Mouse (Mus musculus): Measurements from ENCODE around the gene Krtap4-8. TPM values are rescaled to one million over a fixed set of nuclear protein-coding genes. Genes with fewer than 3 reads are reported as not detected.
"Not testable (repeated sequence)": the region's sequence is repeated elsewhere in the genome, so short reads cannot be mapped to it uniquely, and the experiment has no call there.

The Krtap4-8 gene
- polyA plus RNA-seq (2015; fragmentation: Nextera tagmentation; extraction: Ambion mirVana): not detected in 2 replicates

- Histone ChIP-seq H3K9ac (ENCODE audit: low read length) (no peak within 1 kb of the TSS), H3K4me2 (replicated peaks; ENCODE audit: low read depth) (no peak within 1 kb of the TSS), H3K4me1 (replicated peaks; ENCODE audit: control insufficient read depth, insufficient read depth) (no peaks in the 10 kb centered on the region), H3K36me3 (ENCODE audit: control insufficient read depth, insufficient read depth, low read length) (no peaks in the 10 kb centered on the region), H3K4me3 (ENCODE audit: low read depth, low read length) (no peak within 1 kb of the TSS), H3K27ac (replicated peaks) (no peak within 1 kb of the TSS), H3K27me3 (ENCODE audit: control insufficient read depth, insufficient read depth, low read length) (no peaks in the 10 kb centered on the region), H3K9me3 (ENCODE audit: control insufficient read depth, low read length) (no peaks in the 10 kb centered on the region)
- WGBS: 95% methylated on average over 2 of the region's 2 CpGs
- ATAC-seq (ENCODE audit: low FRiP score, low TSS enrichment) (no peak), DNase-seq (ENCODE audit: low spot score) (no peak)
- TF ChIP-seq CTCF (IDR thresholded peaks at IDR 0.05; ENCODE audit: low read depth) (no peak), EP300 (optimal IDR thresholded peaks at IDR 0.05) (no peak)
Observed at GRCm38 (mm10) chr11:99780604-99781003, at the start of gene Krtap4-8. Gene Krtap4-8 (minus strand): TSS chr11:99780704.

GRCm38 (mm10) chr11:99815566-99815965 lies 35.1 kb upstream of the Krtap4-8 start, which contains the start of gene Gm11564:
Gene Gm11564 (minus strand): TSS chr11:99815666.
- not testable (repeated sequence) for H3K4me3 ChIP-seq (ENCODE audit: low read depth, low read length); H3K9ac ChIP-seq (ENCODE audit: low read length); H3K4me1 ChIP-seq (replicated peaks; ENCODE audit: control insufficient read depth, insufficient read depth); H3K4me2 ChIP-seq (replicated peaks; ENCODE audit: low read depth); H3K9me3 ChIP-seq (ENCODE audit: control insufficient read depth, low read length); H3K27me3 ChIP-seq (ENCODE audit: control insufficient read depth, insufficient read depth, low read length); H3K27ac ChIP-seq (replicated peaks); H3K36me3 ChIP-seq (ENCODE audit: control insufficient read depth, insufficient read depth, low read length); ATAC-seq (ENCODE audit: low FRiP score, low TSS enrichment)
- 88% methylated on average over 2 of the region's 2 CpGs for WGBS
- DNase-seq (ENCODE audit: low spot score): peak; percentile 1

GRCm38 (mm10) chr11:99809792-99810191 lies 29.3 kb upstream of the Krtap4-8 start, which contains the start of gene Krtap4-13:
Gene Krtap4-13 (minus strand): TSS chr11:99809892.
- not testable (repeated sequence) for H3K27ac ChIP-seq (replicated peaks); DNase-seq (ENCODE audit: low spot score); H3K4me1 ChIP-seq (replicated peaks; ENCODE audit: control insufficient read depth, insufficient read depth); H3K4me3 ChIP-seq (ENCODE audit: low read depth, low read length); ATAC-seq (ENCODE audit: low FRiP score, low TSS enrichment); H3K36me3 ChIP-seq (ENCODE audit: control insufficient read depth, insufficient read depth, low read length); H3K9me3 ChIP-seq (ENCODE audit: control insufficient read depth, low read length); H3K9ac ChIP-seq (ENCODE audit: low read length); H3K4me2 ChIP-seq (replicated peaks; ENCODE audit: low read depth); H3K27me3 ChIP-seq (ENCODE audit: control insufficient read depth, insufficient read depth, low read length)

- not testable (repeated sequence) for H3K27ac ChIP-seq (replicated peaks); ATAC-seq (ENCODE audit: low FRiP score, low TSS enrichment); H3K4me1 ChIP-seq (replicated peaks; ENCODE audit: control insufficient read depth, insufficient read depth); H3K36me3 ChIP-seq (ENCODE audit: control insufficient read depth, insufficient read depth, low read length); H3K4me2 ChIP-seq (replicated peaks; ENCODE audit: low read depth); DNase-seq (ENCODE audit: low spot score); H3K27me3 ChIP-seq (ENCODE audit: control insufficient read depth, insufficient read depth, low read length); H3K9me3 ChIP-seq (ENCODE audit: control insufficient read depth, low read length); H3K4me3 ChIP-seq (ENCODE audit: low read depth, low read length); H3K9ac ChIP-seq (ENCODE audit: low read length)
- WGBS: no CpG with 5 or more reads among the region's 1 CpGs
Observed at GRCm38 (mm10) chr11:99804346-99804745, 23.8 kb upstream of the Krtap4-8 start, which contains the start of gene Gm11554. Gene Gm11554 (minus strand): TSS chr11:99804446.

- H3K27me3 ChIP-seq (ENCODE audit: control insufficient read depth, insufficient read depth, low read length); H3K36me3 ChIP-seq (ENCODE audit: control insufficient read depth, insufficient read depth, low read length); H3K27ac ChIP-seq (replicated peaks); H3K9ac ChIP-seq (ENCODE audit: low read length); H3K4me3 ChIP-seq (ENCODE audit: low read depth, low read length); H3K4me2 ChIP-seq (replicated peaks; ENCODE audit: low read depth); H3K9me3 ChIP-seq (ENCODE audit: control insufficient read depth, low read length); DNase-seq (ENCODE audit: low spot score); H3K4me1 ChIP-seq (replicated peaks; ENCODE audit: control insufficient read depth, insufficient read depth); ATAC-seq (ENCODE audit: low FRiP score, low TSS enrichment): not testable (repeated sequence)
- WGBS: no CpG with 5 or more reads among the region's 1 CpGs
Observed at GRCm38 (mm10) chr11:99798832-99799231, 18.3 kb upstream of the Krtap4-8 start, which contains the start of gene Gm11569. Gene Gm11569 (minus strand): TSS chr11:99798932.

- ATAC-seq (ENCODE audit: low FRiP score, low TSS enrichment): no peak
- H3K27ac ChIP-seq (replicated peaks): no peak within 1 kb of the TSS
- no peak within 1 kb of the TSS for H3K4me2 ChIP-seq (replicated peaks; ENCODE audit: low read depth)
- DNase-seq (ENCODE audit: low spot score): no peak
- TF ChIP-seq CTCF (IDR thresholded peaks at IDR 0.05; ENCODE audit: low read depth): no peak
- no peak within 1 kb of the TSS for H3K9ac ChIP-seq (ENCODE audit: low read length)
- H3K36me3 ChIP-seq (ENCODE audit: control insufficient read depth, insufficient read depth, low read length): no peaks in the 10 kb centered on the region
- H3K27me3 ChIP-seq (ENCODE audit: control insufficient read depth, insufficient read depth, low read length): no peaks in the 10 kb centered on the region
- no peaks in the 10 kb centered on the region for H3K4me1 ChIP-seq (replicated peaks; ENCODE audit: control insufficient read depth, insufficient read depth)
- no peaks in the 10 kb centered on the region for H3K9me3 ChIP-seq (ENCODE audit: control insufficient read depth, low read length)
- H3K4me3 ChIP-seq (ENCODE audit: low read depth, low read length): no peak within 1 kb of the TSS
- WGBS: 70% methylated on average over 2 of the region's 2 CpGs
Observed at GRCm38 (mm10) chr11:99793367-99793766, 12.9 kb upstream of the Krtap4-8 start, which contains the start of gene Gm11596. Gene Gm11596 (minus strand): TSS chr11:99793467.

GRCm38 (mm10) chr11:99784900-99785299 lies 4.4 kb upstream of the Krtap4-8 start, which contains the start of gene Krtap4-9:
Gene Krtap4-9 (plus strand): TSS chr11:99785200.
- H3K36me3 ChIP-seq (ENCODE audit: control insufficient read depth, insufficient read depth, low read length); ATAC-seq (ENCODE audit: low FRiP score, low TSS enrichment): not testable (repeated sequence)

More at GRCm38 (mm10) chr11:99784900-99785299, 4.4 kb upstream of the Krtap4-8 start, which contains the start of gene Krtap4-9:
- H3K27ac ChIP-seq (replicated peaks); H3K4me2 ChIP-seq (replicated peaks; ENCODE audit: low read depth); H3K9ac ChIP-seq (ENCODE audit: low read length); DNase-seq (ENCODE audit: low spot score); H3K4me3 ChIP-seq (ENCODE audit: low read depth, low read length); H3K27me3 ChIP-seq (ENCODE audit: control insufficient read depth, insufficient read depth, low read length); H3K9me3 ChIP-seq (ENCODE audit: control insufficient read depth, low read length); H3K4me1 ChIP-seq (replicated peaks; ENCODE audit: control insufficient read depth, insufficient read depth): not testable (repeated sequence)
